ENCODE assay signal across 8 mouse cellular contexts in genomic region chr9:66835097-66835480, GRCm38 (mm10). TPM values are rescaled to one million over a fixed set of nuclear protein-coding genes. Genes with fewer than 3 reads are reported as not detected.
A peak's percentile ranks its signal among the peaks of the same experiment; 100 is the strongest.
DNase-seq lines count a peak whose midpoint lies in the region; ATAC-seq and TF ChIP-seq lines count a peak whose summit lies in the region.

No protein-coding gene starts in this region.

- H3K79me3 ChIP-seq in C2C12 (ENCODE audit: low read depth) = no peaks in the 10 kb centered on the region

- under 1% methylated on average over 24 of the region's 24 CpGs for WGBS in limb, embryonic 15.5 days
- WGBS in neural tube, embryonic 13.5 days = under 1% methylated on average over 24 of the region's 24 CpGs

- peak; percentile 50 for ATAC-seq in erythroid progenitor cell, adult 5-6 weeks (replicated peaks; ENCODE audit: low FRiP score, poor library complexity, severe bottlenecking)
- peak; percentile 74 for ATAC-seq in limb, embryonic 15.5 days (ENCODE audit: insufficient number of reproducible peaks, low FRiP score, low TSS enrichment, low read depth)
- ATAC-seq in neural tube, embryonic 13.5 days (ENCODE audit: low read depth) = peak; percentile 81

- peak overlapping the region; percentile 99 for H3K4me2 ChIP-seq in limb, embryonic 15.5 days
- peak overlapping the region; percentile 93 for H3K4me2 ChIP-seq in neural tube, embryonic 13.5 days

- DNase-seq in adrenal gland, postnatal 25 days = peak; percentile 62
- DNase-seq in adrenal gland, postnatal 4 days (ENCODE audit: low spot score in 2 of 2) = no peak
- no peak for DNase-seq in B cell, adult 2 months
- DNase-seq in ovary, postnatal 14 days (ENCODE audit: low spot score) = no peak

- H3K4me1 ChIP-seq in limb, embryonic 15.5 days = peaks cover 14% of the 10 kb centered on the region
- H3K4me1 ChIP-seq in neural tube, embryonic 13.5 days (replicated peaks) = peaks cover 20% of the 10 kb centered on the region

- no peaks in the 10 kb centered on the region for H3K9me3 ChIP-seq in limb, embryonic 15.5 days
- no peaks in the 10 kb centered on the region for H3K9me3 ChIP-seq in neural tube, embryonic 13.5 days

- peak overlapping the region; percentile 5 for H3ac ChIP-seq in C2C12 (ENCODE audit: control insufficient read depth, insufficient read length, low read depth)

- no peaks in the 10 kb centered on the region for H3K36me3 ChIP-seq in C2C12 (ENCODE audit: control insufficient read depth, insufficient read depth)
- no peaks in the 10 kb centered on the region for H3K36me3 ChIP-seq in limb, embryonic 15.5 days
- H3K36me3 ChIP-seq in neural tube, embryonic 13.5 days = no peaks in the 10 kb centered on the region

- no peak overlapping the region for H3K27ac ChIP-seq in limb, embryonic 15.5 days
- peak overlapping the region; percentile 28; the same call in 1 of the 2 replicates for H3K27ac ChIP-seq in neural tube, embryonic 13.5 days (replicated peaks)

- no peaks in the 10 kb centered on the region for H3K79me2 ChIP-seq in C2C12 (ENCODE audit: control insufficient read depth, insufficient read depth)

- H3K27me3 ChIP-seq in C2C12 (ENCODE audit: control insufficient read depth, insufficient read depth, insufficient read length) = no peaks in the 10 kb centered on the region
- H3K27me3 ChIP-seq in limb, embryonic 15.5 days = no peaks in the 10 kb centered on the region
- H3K27me3 ChIP-seq in neural tube, embryonic 13.5 days = peaks cover 9% of the 10 kb centered on the region

- TF ChIP-seq CTCF in C2C12 (IDR thresholded peaks at IDR 0.05; ENCODE audit: control insufficient read depth, insufficient read depth, insufficient read length) = no peak

- H3K9ac ChIP-seq in limb, embryonic 15.5 days = peak overlapping the region; percentile 35; the same call in 1 of the 2 replicates
- H3K9ac ChIP-seq in neural tube, embryonic 13.5 days = peak overlapping the region; percentile 66

- peak overlapping the region; percentile 11 for H3K4me3 ChIP-seq in C2C12 (ENCODE audit: insufficient read depth, poor library complexity, severe bottlenecking)
- H3K4me3 ChIP-seq in limb, embryonic 15.5 days = peak overlapping the region; percentile 68
- peak overlapping the region; percentile 57 for H3K4me3 ChIP-seq in neural tube, embryonic 13.5 days

TF ChIP-seq in C2C12, 6 proteins besides CTCF, POLR2A, EP300 and RAD21:
- peak; percentile 11 for TF ChIP-seq MAX (IDR thresholded peaks at IDR 0.05)
- no peak for TF ChIP-seq MYOD1 (IDR thresholded peaks at IDR 0.05; ENCODE audit: control insufficient read depth, insufficient read length, low read depth)
- no peak for TF ChIP-seq USF1 (IDR thresholded peaks at IDR 0.05; ENCODE audit: low read depth)

RNA-seq across cellular contexts. Expression of gene Aph1c, which starts 0.6 kb away (rescaled TPM):
- 5.7 and 13.6 TPM in 2 replicates for total RNA-seq in adrenal gland, postnatal 25 days (2021)
- total RNA-seq in adrenal gland, postnatal 4 days (2021) = 10 to 100 TPM in 1 of 2 experiments, 1 to 10 TPM in 1; 9.6 to 10.4 TPM
- polyA plus RNA-seq in C2C12 (2012; fragmentation: generic; extraction: Trizol) = 0.49 TPM
- 1.7 and 11.5 TPM in 2 replicates for total RNA-seq in erythroid progenitor cell, adult 5-6 weeks (2015; ENCODE audit: low replicate concordance)
- total RNA-seq in erythroid progenitor cell, adult 5-6 weeks (2017; ENCODE audit: low replicate concordance) = 3.0 TPM in 1 of 2 replicates, not detected in the other
- 3.8 and 4.8 TPM in 2 replicates for polyA plus RNA-seq in limb, embryonic 15.5 days (2015; fragmentation: Nextera tagmentation; extraction: Ambion mirVana)
- 2.7 and 5.3 TPM in 2 replicates for polyA plus RNA-seq in neural tube, embryonic 13.5 days (2015; fragmentation: Nextera tagmentation; extraction: Ambion mirVana)

RNA-seq across cellular contexts. Expression of gene Gm10647, which starts 38.2 kb away (rescaled TPM):
- 0.33 and 0.43 TPM in 2 replicates for total RNA-seq in adrenal gland, postnatal 25 days (2021)
- total RNA-seq in adrenal gland, postnatal 4 days (2021) = under 1 TPM; 0.36 to 0.45 TPM
- not detected for polyA plus RNA-seq in C2C12 (2012; fragmentation: generic; extraction: Trizol)
- not detected in 2 replicates for total RNA-seq in erythroid progenitor cell, adult 5-6 weeks (2015; ENCODE audit: low replicate concordance)
- total RNA-seq in erythroid progenitor cell, adult 5-6 weeks (2017; ENCODE audit: low replicate concordance) = not detected in 2 replicates
- polyA plus RNA-seq in limb, embryonic 15.5 days (2015; fragmentation: Nextera tagmentation; extraction: Ambion mirVana) = 0.60 and 0.81 TPM in 2 replicates
- polyA plus RNA-seq in neural tube, embryonic 13.5 days (2015; fragmentation: Nextera tagmentation; extraction: Ambion mirVana) = 0.29 and 0.70 TPM in 2 replicates

RNA-seq across cellular contexts. Expression of gene Aph1b, which starts 39.8 kb away (rescaled TPM):
- 3.1 and 4.5 TPM in 2 replicates for total RNA-seq in adrenal gland, postnatal 25 days (2021)
- 1 to 10 TPM; 6.0 to 6.8 TPM for total RNA-seq in adrenal gland, postnatal 4 days (2021)
- polyA plus RNA-seq in C2C12 (2012; fragmentation: generic; extraction: Trizol) = 3.2 TPM
- total RNA-seq in erythroid progenitor cell, adult 5-6 weeks (2015; ENCODE audit: low replicate concordance) = 2.1 and 2.5 TPM in 2 replicates
- total RNA-seq in erythroid progenitor cell, adult 5-6 weeks (2017; ENCODE audit: low replicate concordance) = 0.61 and 0.77 TPM in 2 replicates
- 10.1 and 11.0 TPM in 2 replicates for polyA plus RNA-seq in limb, embryonic 15.5 days (2015; fragmentation: Nextera tagmentation; extraction: Ambion mirVana)
- 20.0 and 22.0 TPM in 2 replicates for polyA plus RNA-seq in neural tube, embryonic 13.5 days (2015; fragmentation: Nextera tagmentation; extraction: Ambion mirVana)

Comparison
In these comparisons a context has a peak if more than half of its experiments do, and no peak if none do; other contexts are left out.
1. H3K4me3 ChIP-seq: peak in every context shown above with its lines; median percentile 68 in limb, embryonic 15.5 days; 57 in neural tube, embryonic 13.5 days; 11 in C2C12.